Mouse (Mus musculus) C2C12 (cell line): ENCODE measurements at regions not wholly inside any gene's neighbourhood (a gene's known extent, or its start where the extent isn't known, plus 50 kb on each side); places are given as distances from the start of the nearest gene placed in this dataset.

Experiments
- H3K27me3 ChIP-seq: one replicate; pipeline ENCODE4 v1.6.1; 2011; ENCODE audit not compliant: control insufficient read depth, insufficient read depth, insufficient read length
- H3K36me3 ChIP-seq: one replicate; pipeline ENCODE4 v1.6.1; 2011; ENCODE audit not compliant: control insufficient read depth, insufficient read depth
- H3K4me3 ChIP-seq: one replicate; pipeline ENCODE4 v1.5.1; 2011; ENCODE audit warnings: mild to moderate bottlenecking, control low read depth; ENCODE audit not compliant: poor library complexity, insufficient read depth, severe bottlenecking
- H3K79me2 ChIP-seq: one replicate; pipeline ENCODE4 v1.6.1; 2011; ENCODE audit not compliant: control insufficient read depth, insufficient read depth
- H3K79me3 ChIP-seq: one replicate; pipeline ENCODE4 v1.6.1; 2011; ENCODE audit warnings: low read depth, control low read depth
- H3ac ChIP-seq: one replicate; pipeline ENCODE3; 2011; ENCODE audit warnings: low read depth; ENCODE audit not compliant: control insufficient read depth, insufficient read length
- CEBPB ChIP-seq: IDR thresholded peaks from one replicate; pipeline ENCODE4 v1.6.1; 2011; ENCODE audit warnings: low read depth, mild to moderate bottlenecking, control low read depth, moderate library complexity
- CTCF ChIP-seq: IDR thresholded peaks from one replicate; pipeline ENCODE4 v1.5.1; 2011; ENCODE audit not compliant: control insufficient read depth, insufficient read depth, insufficient read length
- FOSL1 ChIP-seq: IDR thresholded peaks from one replicate; pipeline ENCODE4 v1.8.0; 2011; ENCODE audit warnings: mild to moderate bottlenecking, low read length; ENCODE audit not compliant: poor library complexity, insufficient read depth, severe bottlenecking
- MAX ChIP-seq: IDR thresholded peaks from one replicate; pipeline ENCODE4 v1.6.1; 2011; ENCODE audit warnings: mild to moderate bottlenecking, control low read depth
- MYOD1 ChIP-seq: IDR thresholded peaks from one replicate; pipeline ENCODE4 v1.6.1; 2011; ENCODE audit warnings: low read depth; ENCODE audit not compliant: control insufficient read depth, insufficient read length
- MYOG ChIP-seq: IDR thresholded peaks from one replicate; pipeline ENCODE4 v1.6.1; 2011; ENCODE audit not compliant: control insufficient read depth, insufficient read length; ENCODE audit errors: extremely low read depth
- USF1 ChIP-seq: IDR thresholded peaks from one replicate; pipeline ENCODE4 v1.6.1; 2011; ENCODE audit warnings: low read depth, mild to moderate bottlenecking, control low read depth, moderate library complexity

- no peak for TF ChIP-seq CTCF
- Histone ChIP-seq H3ac (no peak overlapping the region), H3K36me3 (no peaks in the 10 kb centered on the region)
Observed at GRCm38 (mm10) chr11:52522384-52522783, 126.2 kb downstream of the 9530068E07Rik start.

GRCm38 (mm10) chr11:52523191-52523590 lies 127.0 kb downstream of the 9530068E07Rik start:
- Histone ChIP-seq H3ac (no peak overlapping the region), H3K79me2 (no peaks in the 10 kb centered on the region), H3K79me3 (no peaks in the 10 kb centered on the region), H3K27me3 (peaks cover 16% of the 10 kb centered on the region), H3K36me3 (no peaks in the 10 kb centered on the region), H3K4me3 (no peak overlapping the region)
- TF ChIP-seq MAX = no peak
- TF ChIP-seq FOSL1 = no peak
- no peak for TF ChIP-seq CEBPB
- TF ChIP-seq CTCF = no peak
- no peak for TF ChIP-seq MYOD1
- TF ChIP-seq MYOG = no peak
- TF ChIP-seq USF1 = no peak

More at GRCm38 (mm10) chr11:52522384-52522783, 126.2 kb downstream of the 9530068E07Rik start:
- Histone ChIP-seq H3K79me2 (no peaks in the 10 kb centered on the region), H3K79me3 (no peaks in the 10 kb centered on the region), H3K4me3 (no peak overlapping the region), H3K27me3 (peaks cover 16% of the 10 kb centered on the region)

- Histone ChIP-seq H3ac (no peak overlapping the region), H3K36me3 (no peaks in the 10 kb centered on the region), H3K79me3 (no peaks in the 10 kb centered on the region), H3K79me2 (no peaks in the 10 kb centered on the region), H3K27me3 (peaks cover 17% of the 10 kb centered on the region), H3K4me3 (no peak overlapping the region)
- no peak for TF ChIP-seq MYOG
- no peak for TF ChIP-seq FOSL1
- TF ChIP-seq USF1 = no peak
- TF ChIP-seq MAX = no peak
- TF ChIP-seq MYOD1 = no peak
- TF ChIP-seq CEBPB = no peak
- no peak for TF ChIP-seq CTCF
Observed at GRCm38 (mm10) chr11:52523671-52524070, 127.4 kb downstream of the 9530068E07Rik start.

GRCm38 (mm10) chr11:52525446-52525845 lies 129.2 kb downstream of the 9530068E07Rik start:
- Histone ChIP-seq H3ac (no peak overlapping the region), H3K4me3 (no peak overlapping the region), H3K27me3 (peaks cover 17% of the 10 kb centered on the region), H3K79me3 (no peaks in the 10 kb centered on the region), H3K79me2 (no peaks in the 10 kb centered on the region), H3K36me3 (no peaks in the 10 kb centered on the region)
- no peak for TF ChIP-seq MYOG
- TF ChIP-seq CTCF = no peak
- no peak for TF ChIP-seq USF1
- no peak for TF ChIP-seq FOSL1
- TF ChIP-seq MAX = no peak
- TF ChIP-seq CEBPB = no peak
- TF ChIP-seq MYOD1 = no peak

- H3K27me3 ChIP-seq = peaks cover 17% of the 10 kb centered on the region
- TF ChIP-seq CTCF (no peak), USF1 (no peak), FOSL1 (no peak), MAX (no peak), MYOG (no peak), CEBPB (no peak), MYOD1 (no peak)
Observed at GRCm38 (mm10) chr11:52526306-52526705, 130.1 kb downstream of the 9530068E07Rik start.

GRCm38 (mm10) chr11:52533379-52533778 lies 137.2 kb downstream of the 9530068E07Rik start:
- peaks cover 3% of the 10 kb centered on the region for H3K27me3 ChIP-seq
- no peaks in the 10 kb centered on the region for H3K79me2 ChIP-seq
- no peak overlapping the region for H3K4me3 ChIP-seq
- no peaks in the 10 kb centered on the region for H3K79me3 ChIP-seq
- no peak overlapping the region for H3ac ChIP-seq
- no peaks in the 10 kb centered on the region for H3K36me3 ChIP-seq
- TF ChIP-seq MAX (no peak), MYOD1 (no peak), CEBPB (no peak), MYOG (no peak), CTCF (no peak), FOSL1 (no peak), USF1 (no peak)

More at GRCm38 (mm10) chr11:52526306-52526705, 130.1 kb downstream of the 9530068E07Rik start:
- no peak overlapping the region for H3ac ChIP-seq
- no peaks in the 10 kb centered on the region for H3K79me2 ChIP-seq
- H3K79me3 ChIP-seq = no peaks in the 10 kb centered on the region
- no peaks in the 10 kb centered on the region for H3K36me3 ChIP-seq
- no peak overlapping the region for H3K4me3 ChIP-seq
